Mouse (Mus musculus) liver, embryonic 14.5 days (tissue): ENCODE results near the gene Tns1. TPM values are rescaled to one million over a fixed set of nuclear protein-coding genes. Genes with fewer than 3 reads are reported as not detected.

ENCODE experiments used
- ATAC-seq: fragments of 200-750 bp; cut with Nextera tagmentation; 2 replicates; pipeline ENCODE4 v1.8.0; 2017; ENCODE audit warnings: moderate number of reproducible peaks, mild to moderate bottlenecking, moderate library complexity; ENCODE audit not compliant: insufficient read depth
- DNase-seq, 3 experiments: peaks; one replicate each; pipeline ENCODE4 v3.0.0-alpha.2; 2012 to 2013; ENCODE audit warnings: low read depth in 3 of 3, low spot score in 3 of 3
- H3K27ac ChIP-seq: fragments of 300-500 bp; sonication (generic); 2 replicates; pipeline ENCODE4 v1.5.1; 2014; ENCODE audit warnings: moderate library complexity, mild to moderate bottlenecking, control low read depth, inconsistent platforms
- H3K27me3 ChIP-seq: fragments of 300-500 bp; sonication (generic); 2 replicates; pipeline ENCODE4 v1.6.1; 2014; ENCODE audit warnings: mild to moderate bottlenecking, low read length, moderate library complexity; ENCODE audit not compliant: control insufficient read depth, insufficient read depth
- H3K36me3 ChIP-seq: fragments of 300-500 bp; sonication (generic); replicated peaks from 2 replicates; pipeline ENCODE4 v1.6.1; 2014; ENCODE audit warnings: low read depth; ENCODE audit not compliant: control insufficient read depth, insufficient read depth
- H3K4me1 ChIP-seq, 2 experiments: fragments of 200-500 bp in 1 of 2; fragments of 300-500 bp in 1 of 2; sonication (generic) in 1 of 2; replicated peaks; 2 replicates each; pipeline ENCODE4 v1.6.1; 2012 to 2014; ENCODE audit warnings: antibody characterized with exemption in 1 of 2, inconsistent platforms in 1 of 2, low read length in 1 of 2; ENCODE audit not compliant: control insufficient read depth in 2 of 2, insufficient read depth in 2 of 2
- H3K4me2 ChIP-seq: fragments of 300-500 bp; sonication (generic); 2 replicates; pipeline ENCODE4 v1.6.1; 2014; ENCODE audit warnings: low read depth, mild to moderate bottlenecking, control low read depth, moderate library complexity
- H3K4me3 ChIP-seq, 2 experiments: fragments of 200-500 bp in 1 of 2; fragments of 300-500 bp in 1 of 2; sonication (generic) in 1 of 2; 2 replicates each; pipeline ENCODE4 v1.5.1; 2012 to 2014; ENCODE audit warnings: low read depth in 2 of 2, low read length in 2 of 2, mild to moderate bottlenecking in 2 of 2, control low read depth in 1 of 2, inconsistent platforms in 1 of 2, moderate library complexity in 1 of 2; ENCODE audit not compliant: insufficient read depth in 1 of 2
- H3K9ac ChIP-seq: fragments of 300-500 bp; sonication (generic); replicated peaks from 2 replicates; pipeline ENCODE4 v1.6.1; 2014; ENCODE audit warnings: mild to moderate bottlenecking, control low read depth, moderate library complexity
- H3K9me3 ChIP-seq: fragments of 300-500 bp; sonication (generic); 2 replicates; pipeline ENCODE4 v1.6.1; 2016; ENCODE audit warnings: low read length, mixed read lengths; ENCODE audit not compliant: control insufficient read depth
- CTCF ChIP-seq: IDR thresholded peaks from 2 replicates; pipeline ENCODE4 v1.5.1; 2016; ENCODE audit warnings: antibody characterized with exemption, low read depth, control low read depth
- EP300 ChIP-seq: IDR thresholded peaks from 2 replicates; pipeline ENCODE4 v1.6.1; 2016; ENCODE audit warnings: antibody characterized with exemption, low read depth
- WGBS: fragments of 180-500 bp; shearing (Covaris S2); extraction: QIAGEN DNeasy Blood & Tissue Kit; methylation state at CpG from one replicate; pipeline ENCODE4 v1.1.7; 2014; ENCODE audit not compliant: insufficient replicate concordance; 5-methylcytosine and 5-hydroxymethylcytosine counted together
- polyA plus RNA-seq, 2 experiments: library from polyadenylated mRNA; depleted of rRNA in 1 of 2; stranded (reverse) in 1 of 2; unstranded in 1 of 2; fragments of >200 nt; fragmentation: Nextera tagmentation in 1 of 2; extraction: Ambion mirVana in 1 of 2; gene quantifications; 2 replicates each; pipeline versions ENCODE4 v1.2.1 to v1.2.3; 2012 to 2014

Gene Tns1
- polyA plus RNA-seq, 2 experiments, result 7.2 to 15.7 TPM

GRCm38 (mm10) chr1:74082841-74083463 is 41.3 kb downstream of the Tns1 start:
- no peak overlapping the region for H3K4me2 ChIP-seq
- H3K9me3 ChIP-seq, result no peaks in the 10 kb centered on the region
- TF ChIP-seq EP300 (no peak), CTCF (peak; percentile 92)
- peaks cover 0 to 14% of the 10 kb centered on the region in 2 experiments; a peak in 2 of 4 replicates for H3K4me1 ChIP-seq
- H3K36me3 ChIP-seq, result no peaks in the 10 kb centered on the region
- 10% methylated on average over 6 of the region's 6 CpGs for WGBS
- H3K27me3 ChIP-seq, result no peaks in the 10 kb centered on the region
- no peak overlapping the region for H3K4me3 ChIP-seq
- H3K9ac ChIP-seq, result no peak overlapping the region
- H3K27ac ChIP-seq, result no peak overlapping the region
- ATAC-seq (no peak), DNase-seq (peak; percentile 14 to 36 (median 20))

GRCm38 (mm10) chr1:74081573-74081989 is 42.7 kb downstream of the Tns1 start:
- WGBS, result 11% methylated on average over 2 of the region's 2 CpGs
- peaks cover 0 to 14% of the 10 kb centered on the region in 2 experiments; a peak in 2 of 4 replicates for H3K4me1 ChIP-seq
- H3K27ac ChIP-seq, result no peak overlapping the region
- H3K9me3 ChIP-seq, result no peaks in the 10 kb centered on the region
- H3K36me3 ChIP-seq, result no peaks in the 10 kb centered on the region
- H3K27me3 ChIP-seq, result no peaks in the 10 kb centered on the region
- TF ChIP-seq CTCF, result no peak
- no peak overlapping the region for H3K9ac ChIP-seq
- H3K4me3 ChIP-seq, result no peak overlapping the region
- no peak overlapping the region for H3K4me2 ChIP-seq
- ATAC-seq (no peak), DNase-seq (no peak)

GRCm38 (mm10) chr1:74077353-74077752 is 46.9 kb downstream of the Tns1 start:
- ATAC-seq (no peak), DNase-seq (peak; percentile 41 to 42 (median 41))
- no peak overlapping the region for H3K4me2 ChIP-seq
- 3% methylated on average over 2 of the region's 2 CpGs for WGBS
- no peaks in the 10 kb centered on the region for H3K27me3 ChIP-seq
- peaks cover 0 to 11% of the 10 kb centered on the region in 2 experiments; a peak in 2 of 4 replicates for H3K4me1 ChIP-seq
- no peak overlapping the region for H3K4me3 ChIP-seq
- H3K9ac ChIP-seq, result no peak overlapping the region
- H3K36me3 ChIP-seq, result no peaks in the 10 kb centered on the region
- TF ChIP-seq CTCF (peak; percentile 82), EP300 (no peak)
- no peaks in the 10 kb centered on the region for H3K9me3 ChIP-seq
- H3K27ac ChIP-seq, result no peak overlapping the region

GRCm38 (mm10) chr1:74076230-74076629 is 48.0 kb downstream of the Tns1 start:
- Histone ChIP-seq H3K4me2 (no peak overlapping the region), H3K27me3 (no peaks in the 10 kb centered on the region), H3K36me3 (no peaks in the 10 kb centered on the region), H3K4me3 (no peak overlapping the region), H3K4me1 (no peaks in the 10 kb centered on the region), H3K9ac (no peak overlapping the region), H3K9me3 (no peaks in the 10 kb centered on the region), H3K27ac (no peak overlapping the region)
- WGBS, result 56% methylated on average over 4 of the region's 4 CpGs
- TF ChIP-seq CTCF, result no peak
- no peak for TF ChIP-seq EP300
- ATAC-seq (no peak), DNase-seq (no peak)

- Histone ChIP-seq H3K4me3 (no peak overlapping the region), H3K9me3 (no peaks in the 10 kb centered on the region), H3K27me3 (no peaks in the 10 kb centered on the region), H3K4me1 (no peaks in the 10 kb centered on the region), H3K36me3 (no peaks in the 10 kb centered on the region), H3K27ac (no peak overlapping the region), H3K4me2 (no peak overlapping the region), H3K9ac (no peak overlapping the region)
- ATAC-seq (no peak), DNase-seq (no peak)
- 56% methylated on average over 7 of the region's 7 CpGs for WGBS
- TF ChIP-seq EP300, result no peak
- TF ChIP-seq CTCF, result no peak
These were observed 49.4 kb downstream of the Tns1 start for GRCm38 (mm10) chr1:74074693-74075485.
